Mouse (Mus musculus): ENCODE results near the gene Brinp3. TPM values are rescaled to one million over a fixed set of nuclear protein-coding genes. Genes with fewer than 3 reads are reported as not detected.

Brinp3 gene
- polyA plus RNA-seq, 2 experiments: not detected

- Histone ChIP-seq H3K4me2 (ENCODE audit: low read depth) (no peak overlapping the region), H3K27me3 (ENCODE audit: control insufficient read depth, insufficient read depth, low read length) (no peaks in the 10 kb centered on the region), H3K9me3 (ENCODE audit: control insufficient read depth, low read length) (no peaks in the 10 kb centered on the region), H3K4me3 (ENCODE audit: insufficient read depth in 1 of 2, low read depth in 2 of 2, low read length in 2 of 2) (no peak overlapping the region), H3K9ac (replicated peaks) (no peak overlapping the region), H3K36me3 (replicated peaks; ENCODE audit: control insufficient read depth, insufficient read depth, low read depth) (no peaks in the 10 kb centered on the region), H3K4me1 (replicated peaks; ENCODE audit: control insufficient read depth in 2 of 2, insufficient read depth in 2 of 2, low read length in 1 of 2) (no peaks in the 10 kb centered on the region), H3K27ac (no peak overlapping the region)
- TF ChIP-seq CTCF (IDR thresholded peaks at IDR 0.05; ENCODE audit: low read depth): no peak
- no peak for TF ChIP-seq EP300 (IDR thresholded peaks at IDR 0.05; ENCODE audit: low read depth)
- DNase-seq (ENCODE audit: low read depth in 3 of 3, low spot score in 3 of 3) (no peak), ATAC-seq (ENCODE audit: insufficient read depth) (no peak)
Measured at GRCm38 (mm10) chr1:146792826-146793225, 298.3 kb downstream of the Brinp3 start.

- Histone ChIP-seq H3K4me3 (ENCODE audit: insufficient read depth in 1 of 2, low read depth in 2 of 2, low read length in 2 of 2) (no peak overlapping the region), H3K9me3 (ENCODE audit: control insufficient read depth, low read length) (no peaks in the 10 kb centered on the region), H3K9ac (replicated peaks) (no peak overlapping the region), H3K4me2 (ENCODE audit: low read depth) (no peak overlapping the region), H3K4me1 (replicated peaks; ENCODE audit: control insufficient read depth in 2 of 2, insufficient read depth in 2 of 2, low read length in 1 of 2) (no peaks in the 10 kb centered on the region), H3K27ac (no peak overlapping the region), H3K36me3 (replicated peaks; ENCODE audit: control insufficient read depth, insufficient read depth, low read depth) (no peaks in the 10 kb centered on the region), H3K27me3 (ENCODE audit: control insufficient read depth, insufficient read depth, low read length) (no peaks in the 10 kb centered on the region)
- DNase-seq (ENCODE audit: low read depth in 3 of 3, low spot score in 3 of 3): no peak
- TF ChIP-seq CTCF (IDR thresholded peaks at IDR 0.05; ENCODE audit: low read depth): no peak
- TF ChIP-seq EP300 (IDR thresholded peaks at IDR 0.05; ENCODE audit: low read depth): no peak
- no peak for ATAC-seq (ENCODE audit: insufficient read depth)
- WGBS (ENCODE audit: insufficient replicate concordance): 63% methylated on average over 6 of the region's 6 CpGs
Measured at GRCm38 (mm10) chr1:146799986-146800553, 305.5 kb downstream of the Brinp3 start.

GRCm38 (mm10) chr1:146801821-146802220 lies 307.3 kb downstream of the Brinp3 start:
- 65% methylated on average over 3 of the region's 3 CpGs for WGBS (ENCODE audit: insufficient replicate concordance)
- ATAC-seq (ENCODE audit: insufficient read depth): no peak
- TF ChIP-seq CTCF (IDR thresholded peaks at IDR 0.05; ENCODE audit: low read depth): no peak
- TF ChIP-seq EP300 (IDR thresholded peaks at IDR 0.05; ENCODE audit: low read depth): no peak

GRCm38 (mm10) chr1:146807765-146808164 lies 313.2 kb downstream of the Brinp3 start:
- H3K27ac ChIP-seq: no peak overlapping the region
- H3K9me3 ChIP-seq (ENCODE audit: control insufficient read depth, low read length): no peaks in the 10 kb centered on the region
- H3K36me3 ChIP-seq (replicated peaks; ENCODE audit: control insufficient read depth, insufficient read depth, low read depth): no peaks in the 10 kb centered on the region
- ATAC-seq (ENCODE audit: insufficient read depth): no peak
- TF ChIP-seq CTCF (IDR thresholded peaks at IDR 0.05; ENCODE audit: low read depth) (no peak), EP300 (IDR thresholded peaks at IDR 0.05; ENCODE audit: low read depth) (no peak)
- H3K4me1 ChIP-seq (replicated peaks; ENCODE audit: control insufficient read depth in 2 of 2, insufficient read depth in 2 of 2, low read length in 1 of 2): no peaks in the 10 kb centered on the region
- no peak for DNase-seq (ENCODE audit: low read depth in 3 of 3, low spot score in 3 of 3)
- no peaks in the 10 kb centered on the region for H3K27me3 ChIP-seq (ENCODE audit: control insufficient read depth, insufficient read depth, low read length)
- H3K4me3 ChIP-seq (ENCODE audit: insufficient read depth in 1 of 2, low read depth in 2 of 2, low read length in 2 of 2): no peak overlapping the region
- WGBS (ENCODE audit: insufficient replicate concordance): 56% methylated on average over 4 of the region's 4 CpGs
- H3K4me2 ChIP-seq (ENCODE audit: low read depth): no peak overlapping the region
- H3K9ac ChIP-seq (replicated peaks): no peak overlapping the region

More at GRCm38 (mm10) chr1:146801821-146802220, 307.3 kb downstream of the Brinp3 start:
- Histone ChIP-seq H3K4me1 (replicated peaks; ENCODE audit: control insufficient read depth in 2 of 2, insufficient read depth in 2 of 2, low read length in 1 of 2) (no peaks in the 10 kb centered on the region), H3K27me3 (ENCODE audit: control insufficient read depth, insufficient read depth, low read length) (no peaks in the 10 kb centered on the region), H3K36me3 (replicated peaks; ENCODE audit: control insufficient read depth, insufficient read depth, low read depth) (no peaks in the 10 kb centered on the region), H3K27ac (no peak overlapping the region), H3K9ac (replicated peaks) (no peak overlapping the region), H3K4me2 (ENCODE audit: low read depth) (no peak overlapping the region), H3K4me3 (ENCODE audit: insufficient read depth in 1 of 2, low read depth in 2 of 2, low read length in 2 of 2) (no peak overlapping the region), H3K9me3 (ENCODE audit: control insufficient read depth, low read length) (no peaks in the 10 kb centered on the region)
- no peak for DNase-seq (ENCODE audit: low read depth in 3 of 3, low spot score in 3 of 3)

GRCm38 (mm10) chr1:146833888-146834287 lies 339.3 kb downstream of the Brinp3 start:
- Histone ChIP-seq H3K9me3 (ENCODE audit: control insufficient read depth, low read length) (no peaks in the 10 kb centered on the region), H3K4me2 (ENCODE audit: low read depth) (no peak overlapping the region), H3K9ac (replicated peaks) (no peak overlapping the region), H3K4me3 (ENCODE audit: insufficient read depth in 1 of 2, low read depth in 2 of 2, low read length in 2 of 2) (no peak overlapping the region), H3K27me3 (ENCODE audit: control insufficient read depth, insufficient read depth, low read length) (no peaks in the 10 kb centered on the region), H3K27ac (no peak overlapping the region), H3K4me1 (replicated peaks; ENCODE audit: control insufficient read depth in 2 of 2, insufficient read depth in 2 of 2, low read length in 1 of 2) (no peaks in the 10 kb centered on the region), H3K36me3 (replicated peaks; ENCODE audit: control insufficient read depth, insufficient read depth, low read depth) (no peaks in the 10 kb centered on the region)
- DNase-seq (ENCODE audit: low read depth in 3 of 3, low spot score in 3 of 3): no peak
- 16% methylated on average over 1 of the region's 1 CpGs for WGBS (ENCODE audit: insufficient replicate concordance)
- no peak for ATAC-seq (ENCODE audit: insufficient read depth)
- TF ChIP-seq CTCF (IDR thresholded peaks at IDR 0.05; ENCODE audit: low read depth) (no peak), EP300 (IDR thresholded peaks at IDR 0.05; ENCODE audit: low read depth) (no peak)

Measured in liver, embryonic 14.5 days (tissue).